Mouse (Mus musculus) CH12.LX (cell line): Measurements from ENCODE around the gene Cables2. TPM values are rescaled to one million over a fixed set of nuclear protein-coding genes. Genes with fewer than 3 reads are reported as not detected.

Experiments
- DNase-seq: peaks from one replicate; pipeline ENCODE4 v3.0.0-alpha.2; 2013; ENCODE audit errors: extremely low read depth
- H3K27ac ChIP-seq: 2 replicates; pipeline ENCODE4 v1.5.1; 2012; ENCODE audit warnings: low read depth, mild to moderate bottlenecking, control low read depth, moderate library complexity; ENCODE audit not compliant: insufficient read depth
- H3K27me3 ChIP-seq: replicated peaks from 2 replicates; pipeline ENCODE3; 2012; ENCODE audit warnings: inconsistent platforms
- H3K36me3 ChIP-seq, 2 experiments: replicated peaks in 1 of 2; 2 replicates each; pipeline versions ENCODE3 to v1.6.1; 2012; ENCODE audit warnings: inconsistent platforms in 1 of 2, low read length in 1 of 2, mild to moderate bottlenecking in 1 of 2, mixed read lengths in 1 of 2, moderate library complexity in 1 of 2; ENCODE audit not compliant: control insufficient read depth in 1 of 2, insufficient read depth in 1 of 2
- H3K4me1 ChIP-seq, 2 experiments: 2 replicates each; pipeline ENCODE4 v1.6.1; 2012; ENCODE audit warnings: inconsistent platforms in 1 of 2, moderate library complexity in 1 of 2; ENCODE audit not compliant: insufficient read depth in 2 of 2, control insufficient read depth in 1 of 2
- H3K4me2 ChIP-seq: 2 replicates; pipeline ENCODE4 v1.6.1; 2012; ENCODE audit warnings: low read depth, mild to moderate bottlenecking, control low read depth; ENCODE audit not compliant: poor library complexity, insufficient read depth, severe bottlenecking
- H3K4me3 ChIP-seq, 3 experiments: fragments of 150-350 bp in 1 of 3; sonication (generic) in 1 of 3; replicated peaks in 1 of 3; 2 replicates each; pipeline versions ENCODE3 to v1.5.1; 2011 to 2012; ENCODE audit warnings: low read depth in 2 of 3, low read length in 2 of 3, mild to moderate bottlenecking in 2 of 3, moderate library complexity in 2 of 3, control low read depth in 1 of 3, improper control_type of control experiment in 1 of 3, inconsistent platforms in 1 of 3, mixed read lengths in 1 of 3; ENCODE audit not compliant: poor library complexity in 1 of 3
- H3K79me2 ChIP-seq: replicated peaks from 2 replicates; pipeline ENCODE4 v1.6.1; 2012; ENCODE audit warnings: mild to moderate bottlenecking, moderate library complexity; ENCODE audit not compliant: control insufficient read depth, poor library complexity, insufficient read depth, severe bottlenecking; ENCODE audit errors: extremely low read depth
- H3K9ac ChIP-seq: 2 replicates; pipeline ENCODE4 v1.6.1; 2012; ENCODE audit warnings: low read depth, mild to moderate bottlenecking, control low read depth, moderate library complexity; ENCODE audit not compliant: insufficient read depth
- H3K9me3 ChIP-seq: replicated peaks from 2 replicates; pipeline ENCODE3; 2012; ENCODE audit warnings: low read length, inconsistent platforms, mixed read lengths
- BHLHE40 ChIP-seq: IDR thresholded peaks from 2 replicates; pipeline ENCODE4 v1.6.1; 2011; ENCODE audit warnings: mild to moderate bottlenecking, low read depth, low read length, improper control_type of control experiment
- CTCF ChIP-seq, 2 experiments: IDR thresholded peaks in 1 of 2; conservative IDR thresholded peaks in 1 of 2; 2 replicates each; pipeline ENCODE4 v1.5.1; 2011 to 2012; ENCODE audit warnings: low read depth in 2 of 2, low read length in 2 of 2, improper control_type of control experiment in 1 of 2, inconsistent platforms in 1 of 2, mild to moderate bottlenecking in 1 of 2, moderate library complexity in 1 of 2
- ELF1 ChIP-seq: IDR thresholded peaks from 2 replicates; pipeline ENCODE4 v1.6.1; 2014; ENCODE audit warnings: low read depth, mild to moderate bottlenecking, inconsistent platforms, low read length, improper control_type of control experiment
- EP300 ChIP-seq: IDR thresholded peaks from 2 replicates; pipeline ENCODE4 v1.6.1; 2011; ENCODE audit warnings: low read length, improper control_type of control experiment
- ETS1 ChIP-seq: conservative IDR thresholded peaks from 2 replicates; pipeline ENCODE4 v1.6.1; 2012; ENCODE audit warnings: low read depth, mild to moderate bottlenecking, inconsistent platforms, low read length, improper control_type of control experiment, moderate library complexity
- HCFC1 ChIP-seq: IDR thresholded peaks from 2 replicates; pipeline ENCODE4 v1.6.1; 2012; ENCODE audit warnings: low read depth, mild to moderate bottlenecking, inconsistent platforms, low read length, improper control_type of control experiment
- IRF4 ChIP-seq: IDR thresholded peaks from 2 replicates; pipeline ENCODE4 v1.6.1; 2014; ENCODE audit warnings: low read depth, mild to moderate bottlenecking, inconsistent platforms, low read length, improper control_type of control experiment
- JUN ChIP-seq: IDR thresholded peaks from 2 replicates; pipeline ENCODE4 v1.6.1; 2011; ENCODE audit warnings: low read depth, mild to moderate bottlenecking, low read length, improper control_type of control experiment, moderate library complexity; ENCODE audit not compliant: insufficient read depth
- MXI1 ChIP-seq: IDR thresholded peaks from 2 replicates; pipeline ENCODE4 v1.6.1; 2011; ENCODE audit warnings: mild to moderate bottlenecking, low read depth, low read length, improper control_type of control experiment
- NRF1 ChIP-seq: IDR thresholded peaks from 2 replicates; pipeline ENCODE4 v1.6.1; 2014; ENCODE audit warnings: low read depth, mild to moderate bottlenecking, inconsistent platforms, low read length, improper control_type of control experiment, moderate library complexity
- PAX5 ChIP-seq: IDR thresholded peaks from 2 replicates; pipeline ENCODE4 v1.6.1; 2012; ENCODE audit warnings: low read length, inconsistent platforms, mixed read lengths
- POLR2A ChIP-seq: IDR thresholded peaks from 2 replicates; pipeline ENCODE4 v1.6.1; 2011; ENCODE audit warnings: low read depth, mild to moderate bottlenecking, improper control_type of control experiment, low read length
- POLR2AphosphoS2 ChIP-seq: IDR thresholded peaks from 2 replicates; pipeline ENCODE4 v1.6.1; 2011; ENCODE audit warnings: low read depth, low read length, improper control_type of control experiment
- SIN3A ChIP-seq: IDR thresholded peaks from 2 replicates; pipeline ENCODE4 v1.6.1; 2012; ENCODE audit warnings: low read length, improper control_type of control experiment, inconsistent platforms
- SMC3 ChIP-seq: IDR thresholded peaks from 2 replicates; pipeline ENCODE4 v1.6.1; 2011; ENCODE audit warnings: low read depth, low read length, improper control_type of control experiment
- TBP ChIP-seq: conservative IDR thresholded peaks from 2 replicates; pipeline ENCODE4 v1.6.1; 2011; ENCODE audit warnings: low read depth, low read length, improper control_type of control experiment
- USF1 ChIP-seq: IDR thresholded peaks from 2 replicates; pipeline ENCODE4 v1.6.1; 2014; ENCODE audit warnings: low read depth, mild to moderate bottlenecking, inconsistent platforms, low read length, improper control_type of control experiment
- ZKSCAN1 ChIP-seq: IDR thresholded peaks from 2 replicates; pipeline ENCODE4 v1.6.1; 2012; ENCODE audit warnings: low read depth, inconsistent platforms, low read length, improper control_type of control experiment, borderline replicate concordance
- ZMIZ1 ChIP-seq: IDR thresholded peaks from 2 replicates; pipeline ENCODE4 v1.6.1; 2012; ENCODE audit warnings: low read depth, mild to moderate bottlenecking, inconsistent platforms, low read length, improper control_type of control experiment
- ZNF384 ChIP-seq: IDR thresholded peaks from 2 replicates; pipeline ENCODE4 v1.6.1; 2012; ENCODE audit warnings: low read depth, low read length, improper control_type of control experiment, inconsistent platforms
- dilution Hi-C: fragments of 300-500 bp; cut with MboI; formaldehyde crosslinking; loops from 2 replicates; pipeline ENCODE4 v1.14.3; 2020; ENCODE audit warnings: low sequenced_read_pairs; ENCODE audit not compliant: extremely low pct_unique_long_range_greater_than_20kb, extremely low pct_ligation_motif_present
- in situ Hi-C: fragments of 300-500 bp; cut with MboI; formaldehyde crosslinking; loops from 3 replicates; pipeline ENCODE4 v1.14.3; 2019; ENCODE audit warnings: low sequenced_read_pairs, low pct_ligation_motif_present, low pct_unique_long_range_greater_than_20kb, mixed read lengths
- polyA plus RNA-seq: library from polyadenylated mRNA; unstranded; fragments of >175 nt; gene quantifications from 2 replicates; pipeline ENCODE4 v1.2.1, GENCODE M21; 2012; ENCODE audit warnings: low read depth; ENCODE audit not compliant: insufficient read length
- total RNA-seq, 2 experiments: library from RNA; depleted of rRNA; stranded (reverse); fragments of 300-350 nt in 1 of 2; fragments of >200 nt in 1 of 2; gene quantifications; 2 replicates each; pipeline ENCODE4 v1.2.3; 2012 to 2014

The Cables2 gene
- total and polyA plus RNA-seq, 3 experiments = 13.0 to 29.9 (median 17.2) TPM

- Histone ChIP-seq H3K9ac (no peak overlapping the region), H3K4me2 (no peak overlapping the region), H3K27me3 (no peaks in the 10 kb centered on the region), H3K9me3 (no peaks in the 10 kb centered on the region), H3K27ac (no peak overlapping the region), H3K4me1 (peaks cover 0 to 3% of the 10 kb centered on the region in 2 experiments; a peak in 2 of 4 replicates), H3K79me2 (no peaks in the 10 kb centered on the region)
- no peak for DNase-seq
- in situ Hi-C loops (no loop called here), dilution Hi-C loops (no loop called here)
- TF ChIP-seq SIN3A = no peak
- TF ChIP-seq, all 38 proteins: peak for 0
- Histone ChIP-seq H3K36me3 (no peaks in the 10 kb centered on the region), H3K4me3 (no peak overlapping the region)
Observed at GRCm38 (mm10) chr2:180247916-180248315, 25.4 kb downstream of the Cables2 start.

- no peak for TF ChIP-seq ZKSCAN1
- TF ChIP-seq NRF1 = no peak
- no peak for TF ChIP-seq ZMIZ1
- TF ChIP-seq USF1 = no peak
- no peak for TF ChIP-seq EP300
- TF ChIP-seq IRF4 = no peak
- no peaks in the 10 kb centered on the region for H3K36me3 ChIP-seq
- no peak overlapping the region for H3K4me3 ChIP-seq
- H3K27ac ChIP-seq = no peak overlapping the region
- dilution Hi-C loops (no loop called here), in situ Hi-C loops (no loop called here)
- H3K4me2 ChIP-seq = no peak overlapping the region
- peaks cover 9% of the 10 kb centered on the region for H3K27me3 ChIP-seq
- no peaks in the 10 kb centered on the region for H3K79me2 ChIP-seq
- DNase-seq = no peak
- H3K9ac ChIP-seq = no peak overlapping the region
- H3K9me3 ChIP-seq = peaks cover 6% of the 10 kb centered on the region
- H3K4me1 ChIP-seq = no peaks in the 10 kb centered on the region
Observed at GRCm38 (mm10) chr2:180243108-180243507, 30.2 kb downstream of the Cables2 start.

GRCm38 (mm10) chr2:180238591-180238990 lies 34.7 kb downstream of the Cables2 start:
- no peaks in the 10 kb centered on the region for H3K4me1 ChIP-seq
- TF ChIP-seq POLR2AphosphoS2 (no peak), PAX5 (no peak), NRF1 (no peak), HCFC1 (no peak), BHLHE40 (no peak), TBP (no peak), SMC3 (no peak), ZNF384 (no peak), CTCF (conservative IDR thresholded peaks at IDR 0.05 in 1 of 2, IDR thresholded peaks at IDR 0.05 in 1 of 2; ENCODE audit: low read depth in 2 of 2, low read length in 2 of 2) (no peak), ETS1 (no peak), JUN (no peak), ZMIZ1 (no peak), POLR2A (no peak), MXI1 (no peak), ELF1 (no peak)
- no peaks in the 10 kb centered on the region for H3K79me2 ChIP-seq
- dilution Hi-C loops (no loop called here), in situ Hi-C loops (no loop called here)
- no peaks in the 10 kb centered on the region for H3K36me3 ChIP-seq
- H3K9ac ChIP-seq = no peak overlapping the region
- peaks cover 6% of the 10 kb centered on the region for H3K9me3 ChIP-seq
- no peak overlapping the region for H3K4me3 ChIP-seq
- H3K27ac ChIP-seq = no peak overlapping the region
- no peak overlapping the region for H3K4me2 ChIP-seq
- no peak for DNase-seq
- H3K27me3 ChIP-seq = peaks cover 17% of the 10 kb centered on the region
